Mouse (Mus musculus) bone marrow macrophage, adult 2 months (primary cell): Measurements from ENCODE around the gene Slfn8. TPM values are rescaled to one million over a fixed set of nuclear protein-coding genes. Genes with fewer than 3 reads are reported as not detected.

Experiments
- H3K27ac ChIP-seq: 2 replicates; pipeline ENCODE4 v1.5.1; 2012; ENCODE audit warnings: low read depth, low read length; ENCODE audit not compliant: insufficient read depth
- H3K4me1 ChIP-seq: 2 replicates; pipeline ENCODE4 v1.6.1; 2012; ENCODE audit warnings: low read length; ENCODE audit not compliant: control insufficient read depth, insufficient read depth
- H3K4me3 ChIP-seq: 2 replicates; pipeline ENCODE4 v1.5.1; 2012; ENCODE audit warnings: mild to moderate bottlenecking, low read length, moderate library complexity; ENCODE audit not compliant: insufficient read depth
- CTCF ChIP-seq: IDR thresholded peaks from 2 replicates; pipeline ENCODE4 v1.5.1; 2012; ENCODE audit warnings: low read depth, mild to moderate bottlenecking, low read length, moderate library complexity
- POLR2A ChIP-seq: IDR thresholded peaks from 2 replicates; pipeline ENCODE4 v1.6.1; 2012; ENCODE audit warnings: mild to moderate bottlenecking, low read depth, low read length, borderline replicate concordance
- polyA plus RNA-seq: library from polyadenylated mRNA; stranded (reverse); fragments of >200 nt; gene quantifications from 2 replicates; pipeline ENCODE4 v1.2.4, GENCODE M21; 2012; ENCODE audit not compliant: missing spikeins, insufficient read depth, insufficient read length

Gene Slfn8
- 63.6 and 69.5 TPM in 2 replicates for polyA plus RNA-seq

- TF ChIP-seq CTCF (no peak), POLR2A (no peak)
- H3K27ac ChIP-seq, result peak within 1 kb of the TSS; percentile 96
- peaks cover 9% of the 10 kb centered on the region for H3K4me1 ChIP-seq
- peak within 1 kb of the TSS; percentile 62 for H3K4me3 ChIP-seq
These were observed at the start of gene Slfn8 for GRCm38 (mm10) chr11:83020621-83021020. Gene Slfn8, minus strand, starts transcription at chr11:83020810.

DNA sequence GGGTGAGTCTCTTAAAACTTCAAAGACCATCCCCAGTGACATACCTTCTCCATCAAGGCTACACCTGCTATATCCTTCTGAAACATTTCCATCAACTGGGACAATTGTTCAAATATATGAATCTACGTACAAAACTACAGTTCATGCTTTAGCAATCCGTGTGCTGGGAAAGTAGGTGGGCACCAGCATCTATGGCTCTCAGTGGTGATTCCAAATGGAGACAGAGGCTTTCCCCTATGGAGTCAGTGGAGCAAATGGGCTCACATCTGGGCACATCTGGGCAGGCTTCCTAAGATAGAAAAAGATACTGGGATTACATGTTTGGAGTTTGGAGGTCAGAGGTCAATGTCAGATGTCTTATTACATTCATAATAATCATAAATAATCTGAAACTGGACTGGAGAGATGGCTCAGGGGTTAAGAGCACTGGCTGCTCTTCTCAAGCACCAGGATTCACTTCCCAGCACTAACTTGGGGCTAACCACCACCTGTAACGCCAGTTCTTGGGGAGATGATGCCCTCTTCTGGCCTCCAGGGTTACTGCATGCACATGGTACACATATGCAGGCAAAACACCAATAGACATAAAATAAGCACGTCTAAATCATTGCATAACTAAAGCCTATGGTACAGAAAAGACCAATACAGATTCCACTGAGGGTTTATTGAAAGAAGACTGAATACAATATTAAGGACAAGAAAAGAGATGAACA, 47.5 kb upstream of the Slfn8 start:
- TF ChIP-seq CTCF (peak; percentile 35), POLR2A (no peak)
- peaks cover 15% of the 10 kb centered on the region for H3K4me1 ChIP-seq
- 0 out of 2 replicates have a peak overlapping the region, but pooled peaks have one; percentile 21 for H3K27ac ChIP-seq
- peak overlapping the region; percentile 18; the same call in 1 of the 2 replicates for H3K4me3 ChIP-seq

GRCm38 (mm10) chr11:83066640-83067531, 46.3 kb upstream of the Slfn8 start:
- H3K27ac ChIP-seq, result peak overlapping the region; percentile 99
- peaks cover 25% of the 10 kb centered on the region for H3K4me1 ChIP-seq
- peak overlapping the region; percentile 88 for H3K4me3 ChIP-seq
- no peak for TF ChIP-seq CTCF
- no peak for TF ChIP-seq POLR2A

DNA sequence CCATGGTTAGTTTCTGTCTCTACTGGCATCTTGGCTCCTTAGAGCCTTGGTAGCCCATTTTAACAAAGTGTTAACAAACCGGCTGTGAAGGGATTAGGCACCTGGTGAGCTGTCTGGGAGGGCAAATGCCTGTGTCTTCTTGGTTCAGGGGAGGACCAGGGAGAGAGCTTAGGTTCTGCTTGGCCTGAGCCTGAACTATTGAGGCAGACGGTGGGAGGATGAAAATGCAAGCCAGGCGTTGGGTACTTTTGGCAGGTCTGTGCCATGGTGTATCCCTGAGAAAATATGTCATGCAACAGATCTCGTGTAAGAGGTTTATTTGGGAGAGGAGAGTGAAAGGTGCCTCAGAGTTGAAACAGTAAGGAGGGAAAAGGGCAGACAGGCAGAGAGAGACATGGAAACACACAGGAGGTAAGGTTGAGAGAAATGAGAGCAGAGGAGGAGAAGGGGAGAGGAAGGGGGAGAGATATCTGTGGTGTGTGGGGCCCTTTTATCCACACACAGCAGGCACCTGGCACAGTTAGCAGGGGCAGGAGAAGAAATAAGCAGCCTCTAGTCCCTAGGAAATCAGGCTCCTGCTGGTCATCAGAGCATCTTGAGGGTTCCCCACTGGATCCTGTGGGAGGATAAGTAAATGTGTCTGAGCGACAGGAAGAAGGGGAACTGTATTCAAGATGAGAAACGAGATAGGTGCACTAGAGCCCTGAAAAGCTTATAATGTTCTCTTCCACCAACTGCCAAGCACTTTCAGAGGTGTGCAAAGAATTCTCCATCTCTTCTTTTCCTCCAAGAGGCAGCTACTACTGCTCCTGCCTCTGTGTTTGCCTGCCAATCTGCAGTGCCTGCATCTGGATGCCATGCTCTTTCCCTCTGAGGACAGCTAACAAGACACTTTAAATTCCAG, 45.1 kb upstream of the Slfn8 start:
- Histone ChIP-seq H3K27ac (peak overlapping the region; percentile 99), H3K4me3 (peak overlapping the region; percentile 88), H3K4me1 (peaks cover 25% of the 10 kb centered on the region)
- TF ChIP-seq CTCF (no peak), POLR2A (no peak)

- Histone ChIP-seq H3K27ac (peak within 1 kb of the TSS; percentile 99), H3K4me1 (peaks cover 25% of the 10 kb centered on the region), H3K4me3 (peak within 1 kb of the TSS; percentile 88)
- TF ChIP-seq POLR2A (no peak), CTCF (no peak)
These were observed 44.3 kb upstream of the Slfn8 start, which contains the start of gene Slfn2 for GRCm38 (mm10) chr11:83064946-83065345. Gene Slfn2, plus strand, starts transcription at chr11:83065112.

DNA sequence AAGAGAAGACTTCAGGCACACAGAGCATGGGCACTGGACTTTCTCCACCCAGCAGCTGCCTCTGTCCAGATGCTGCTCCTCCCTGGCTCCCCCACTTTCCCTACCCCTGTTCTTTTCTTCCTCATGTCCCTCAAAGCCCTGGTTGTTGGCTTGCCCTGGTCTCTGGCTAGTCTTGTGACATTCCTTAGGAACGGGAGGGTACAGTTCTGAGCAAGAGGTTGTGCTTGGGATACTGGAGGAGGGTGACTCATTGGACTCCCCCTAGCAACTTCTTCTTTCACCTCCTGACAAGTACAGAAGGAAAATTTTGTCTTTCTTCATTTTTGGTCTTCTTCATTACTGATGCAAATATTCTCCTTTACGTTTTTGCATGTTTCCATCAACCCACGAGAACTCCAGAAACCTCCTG, 43.3 kb upstream of the Slfn8 start:
- peaks cover 28% of the 10 kb centered on the region for H3K4me1 ChIP-seq
- TF ChIP-seq POLR2A, result no peak
- no peak for TF ChIP-seq CTCF
- H3K4me3 ChIP-seq, result peak overlapping the region; percentile 18; the same call in 1 of the 2 replicates
- H3K27ac ChIP-seq, result peak overlapping the region; percentile 99

DNA sequence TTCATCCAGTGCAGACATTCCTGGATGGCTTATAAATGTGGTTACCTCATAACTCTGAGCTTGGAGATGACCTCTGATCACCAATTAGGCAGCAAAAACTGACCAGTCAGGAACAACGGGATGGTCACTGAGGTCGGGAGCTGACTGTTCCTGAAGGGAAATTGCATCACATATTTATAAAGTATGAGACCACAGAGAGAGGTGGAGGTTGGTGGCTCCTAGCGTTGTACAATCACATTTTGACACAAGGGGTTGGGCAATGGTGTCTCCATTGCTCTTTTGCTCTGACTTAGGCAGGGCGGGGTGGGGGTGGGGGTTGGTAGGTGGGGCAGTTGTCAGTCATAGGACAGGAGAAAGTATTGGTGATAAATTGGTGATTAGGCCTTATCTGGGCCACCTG, 42.5 kb upstream of the Slfn8 start:
- Histone ChIP-seq H3K4me1 (peaks cover 33% of the 10 kb centered on the region), H3K4me3 (no peak overlapping the region), H3K27ac (peak overlapping the region; percentile 99)
- TF ChIP-seq CTCF (no peak), POLR2A (no peak)

GRCm38 (mm10) chr11:83061806-83062205, 41.2 kb upstream of the Slfn8 start:
- TF ChIP-seq POLR2A (no peak), CTCF (no peak)
- H3K27ac ChIP-seq, result no peak overlapping the region
- H3K4me1 ChIP-seq, result peaks cover 29% of the 10 kb centered on the region
- no peak overlapping the region for H3K4me3 ChIP-seq
